Mouse (Mus musculus): ENCODE results near the gene Cldn4. TPM values are rescaled to one million over a fixed set of nuclear protein-coding genes. Genes with fewer than 3 reads are reported as not detected.

Gene Cldn4
- polyA plus RNA-seq, 1 experiment from 2014 or later = 10.0 TPM

Other genes with a start within 250 kb of the Cldn4 start
- gene Eln, start 199.6 kb downstream of the Cldn4 start, polyA plus RNA-seq (2016; fragmentation: Nextera tagmentation; extraction: Ambion mirVana) = 1.0 and 4.2 TPM in 2 replicates
- not detected in 2 replicates for gene Tmem270, start 40.2 kb downstream of the Cldn4 start, polyA plus RNA-seq (2016; fragmentation: Nextera tagmentation; extraction: Ambion mirVana)
- 2.1 and 2.3 TPM in 2 replicates for gene Cldn13, start 31.4 kb downstream of the Cldn4 start, polyA plus RNA-seq (2016; fragmentation: Nextera tagmentation; extraction: Ambion mirVana)
- gene Mettl27, start 14.6 kb downstream of the Cldn4 start, polyA plus RNA-seq (2016; fragmentation: Nextera tagmentation; extraction: Ambion mirVana) = 11.0 and 16.5 TPM in 2 replicates
- gene Cldn3, start 39.3 kb upstream of the Cldn4 start, polyA plus RNA-seq (2016; fragmentation: Nextera tagmentation; extraction: Ambion mirVana) = 8.3 and 10.3 TPM in 2 replicates
- gene Abhd11, start 62.2 kb upstream of the Cldn4 start, polyA plus RNA-seq (2016; fragmentation: Nextera tagmentation; extraction: Ambion mirVana) = 23.5 and 30.1 TPM in 2 replicates
- 7.5 and 8.1 TPM in 2 replicates for gene Stx1a, start 76.5 kb upstream of the Cldn4 start, polyA plus RNA-seq (2016; fragmentation: Nextera tagmentation; extraction: Ambion mirVana)
- 27.7 and 30.8 TPM in 2 replicates for gene Dnajc30, start 117.3 kb upstream of the Cldn4 start, polyA plus RNA-seq (2016; fragmentation: Nextera tagmentation; extraction: Ambion mirVana)
- gene Bud23, start 118.0 kb upstream of the Cldn4 start, polyA plus RNA-seq (2016; fragmentation: Nextera tagmentation; extraction: Ambion mirVana) = 194 and 201 TPM in 2 replicates
- gene Vps37d, start 131.3 kb upstream of the Cldn4 start, polyA plus RNA-seq (2016; fragmentation: Nextera tagmentation; extraction: Ambion mirVana) = 8.5 and 12.7 TPM in 2 replicates
- gene Mlxipl, start 143.0 kb upstream of the Cldn4 start, polyA plus RNA-seq (2016; fragmentation: Nextera tagmentation; extraction: Ambion mirVana) = 2.5 and 5.1 TPM in 2 replicates
- 19.4 and 30.7 TPM in 2 replicates for gene Tbl2, start 202.7 kb upstream of the Cldn4 start, polyA plus RNA-seq (2016; fragmentation: Nextera tagmentation; extraction: Ambion mirVana)
- gene Bcl7b, start 221.3 kb upstream of the Cldn4 start, polyA plus RNA-seq (2016; fragmentation: Nextera tagmentation; extraction: Ambion mirVana) = 44.5 and 45.4 TPM in 2 replicates
- gene Baz1b, start 240.3 kb upstream of the Cldn4 start, polyA plus RNA-seq (2016; fragmentation: Nextera tagmentation; extraction: Ambion mirVana) = 58.1 and 68.3 TPM in 2 replicates